Mouse (Mus musculus) myocyte (in vitro differentiated cells): Measurements from ENCODE around the gene Cep68. TPM values are rescaled to one million over a fixed set of nuclear protein-coding genes. Genes with fewer than 3 reads are reported as not detected.

Experiments used
- H3K27me3 ChIP-seq: one replicate; pipeline ENCODE4 v1.6.1; 2011; ENCODE audit not compliant: control insufficient read depth, insufficient read depth, insufficient read length
- H3K36me3 ChIP-seq: one replicate; pipeline ENCODE4 v1.6.1; 2011; ENCODE audit not compliant: control insufficient read depth, insufficient read depth
- H3K4me2 ChIP-seq: one replicate; pipeline ENCODE4 v1.6.1; 2011; ENCODE audit warnings: low read depth, control low read depth
- H3K4me3 ChIP-seq: one replicate; pipeline ENCODE4 v1.5.1; 2011; ENCODE audit warnings: mild to moderate bottlenecking, control low read depth, moderate library complexity
- H3K79me2 ChIP-seq: one replicate; pipeline ENCODE4 v1.6.1; 2011; ENCODE audit not compliant: control insufficient read depth, insufficient read depth
- H3ac ChIP-seq: one replicate; pipeline ENCODE4 v1.6.1; 2011; ENCODE audit not compliant: control insufficient read depth, insufficient read length
- CEBPB ChIP-seq: IDR thresholded peaks from 2 replicates; pipeline ENCODE4 v1.6.1; 2011; ENCODE audit warnings: mild to moderate bottlenecking, moderate library complexity; ENCODE audit not compliant: poor library complexity, insufficient read depth, severe bottlenecking
- E2F4 ChIP-seq: IDR thresholded peaks from one replicate; pipeline ENCODE4 v1.6.1; 2011; ENCODE audit warnings: mild to moderate bottlenecking, control low read depth, moderate library complexity; ENCODE audit not compliant: insufficient read depth
- MAX ChIP-seq: IDR thresholded peaks from one replicate; pipeline ENCODE4 v1.6.1; 2011; ENCODE audit warnings: low read depth, mild to moderate bottlenecking, control low read depth
- MYOD1 ChIP-seq, 3 experiments: IDR thresholded peaks; one replicate each; pipeline ENCODE4 v1.6.1; 2011; ENCODE audit warnings: control low read depth in 2 of 3, low read depth in 2 of 3, mild to moderate bottlenecking in 2 of 3, moderate library complexity in 1 of 3; ENCODE audit not compliant: insufficient read length in 2 of 3, control insufficient read depth in 1 of 3
- MYOG ChIP-seq, 3 experiments: IDR thresholded peaks; one replicate each; pipeline ENCODE4 v1.6.1; 2011; ENCODE audit warnings: control low read depth in 2 of 3, low read depth in 2 of 3, mild to moderate bottlenecking in 2 of 3; ENCODE audit not compliant: insufficient read length in 2 of 3, control insufficient read depth in 1 of 3, insufficient read depth in 1 of 3
- POLR2A ChIP-seq: IDR thresholded peaks from one replicate; pipeline ENCODE4 v1.6.1; 2011; ENCODE audit warnings: low read depth, mild to moderate bottlenecking, control low read depth, moderate library complexity; ENCODE audit not compliant: insufficient read length
- POLR2AphosphoS2 ChIP-seq: IDR thresholded peaks from one replicate; pipeline ENCODE4 v1.6.1; 2011; ENCODE audit warnings: low read depth, control low read depth; ENCODE audit not compliant: insufficient read length
- TCF12 ChIP-seq: IDR thresholded peaks from one replicate; pipeline ENCODE4 v1.6.1; 2011; ENCODE audit warnings: mild to moderate bottlenecking, control low read depth; ENCODE audit not compliant: poor library complexity, insufficient read depth, severe bottlenecking
- TCF3 ChIP-seq: IDR thresholded peaks from one replicate; pipeline ENCODE4 v1.6.1; 2011; ENCODE audit warnings: low read depth, control low read depth; ENCODE audit not compliant: insufficient read length
- USF1 ChIP-seq: IDR thresholded peaks from one replicate; pipeline ENCODE4 v1.6.1; 2011; ENCODE audit warnings: low read depth, mild to moderate bottlenecking, control low read depth, moderate library complexity
- polyA plus RNA-seq: library from polyadenylated mRNA; unstranded; fragments of >200 nt; fragmentation: generic; extraction: Trizol; gene quantifications from one replicate; pipeline ENCODE4 v1.2.1, GENCODE M21; 2012; ENCODE audit warnings: missing spikeins

Cep68 gene
- polyA plus RNA-seq, 1 experiment, result 9.3 TPM

DNA sequence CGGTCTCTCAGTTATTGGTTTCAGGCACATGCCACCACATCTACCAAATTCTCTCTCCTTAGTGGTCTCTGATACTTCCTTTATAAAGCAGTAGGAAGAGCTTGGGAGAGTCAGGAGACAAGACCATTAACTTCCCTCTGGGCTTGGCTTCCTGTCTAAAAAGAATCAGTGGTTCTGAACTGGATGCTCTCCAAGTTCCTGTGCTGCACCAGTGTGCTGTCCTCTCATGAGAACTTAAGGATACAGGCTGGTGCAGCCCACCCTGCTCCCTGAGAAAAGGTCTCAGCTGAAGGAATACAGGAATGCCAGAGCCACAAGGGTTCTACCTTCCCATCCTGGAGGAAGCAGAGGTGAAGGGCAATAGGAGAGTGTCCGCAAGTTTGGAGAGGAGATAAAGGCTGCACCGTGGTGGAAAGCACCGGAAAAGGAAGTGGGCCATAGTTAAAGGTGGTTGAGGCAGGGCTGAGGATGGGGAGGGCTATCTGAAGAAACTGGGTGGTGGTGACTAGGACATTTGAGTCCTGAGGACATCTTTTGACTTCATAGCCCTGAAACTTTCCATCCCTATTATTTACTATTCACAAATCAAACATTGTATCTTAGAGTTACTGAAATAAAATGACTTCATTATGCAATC, 56.0 kb downstream of the Cep68 start:
- no peak overlapping the region for H3K4me2 ChIP-seq
- H3K36me3 ChIP-seq, result no peaks in the 10 kb centered on the region
- H3K27me3 ChIP-seq, result no peaks in the 10 kb centered on the region
- no peak overlapping the region for H3K4me3 ChIP-seq
- TF ChIP-seq POLR2AphosphoS2, result no peak
- no peak for TF ChIP-seq MAX
- no peak for TF ChIP-seq CEBPB
- TF ChIP-seq MYOD1 (IDR thresholded peaks at IDR 0.05; ENCODE audit: control insufficient read depth in 1 of 3, insufficient read length in 2 of 3, low read depth in 2 of 3), result no peak
- no peak for TF ChIP-seq USF1
- TF ChIP-seq TCF3, result no peak
- no peak for TF ChIP-seq TCF12
- no peak for TF ChIP-seq POLR2A
- no peak overlapping the region for H3ac ChIP-seq
- H3K79me2 ChIP-seq, result no peaks in the 10 kb centered on the region

- Histone ChIP-seq H3ac (no peak overlapping the region), H3K27me3 (no peaks in the 10 kb centered on the region), H3K4me2 (no peak overlapping the region), H3K79me2 (no peaks in the 10 kb centered on the region), H3K4me3 (no peak overlapping the region), H3K36me3 (no peaks in the 10 kb centered on the region)
- no peak for TF ChIP-seq TCF3
- no peak for TF ChIP-seq POLR2AphosphoS2
- no peak for TF ChIP-seq MYOG (IDR thresholded peaks at IDR 0.05; ENCODE audit: control insufficient read depth in 1 of 3, insufficient read depth in 1 of 3, insufficient read length in 2 of 3, low read depth in 2 of 3)
- TF ChIP-seq E2F4, result no peak
- TF ChIP-seq POLR2A, result no peak
Observed at GRCm38 (mm10) chr11:20187271-20187670, 62.0 kb downstream of the Cep68 start.

Other genes starting within 250 kb of the Cep68 start
- 30.2 TPM for gene Actr2, start 136.5 kb downstream of the Cep68 start, polyA plus RNA-seq
- 107 TPM for gene Rab1a, start 48.0 kb downstream of the Cep68 start, polyA plus RNA-seq
- gene Slc1a4, start 83.3 kb upstream of the Cep68 start, polyA plus RNA-seq, result 66.7 TPM